In genomic region chr8:60982701-60983687, GRCm38 (mm10) we compare ENCODE assay signal across 8 mouse cellular contexts. TPM values are rescaled to one million over a fixed set of nuclear protein-coding genes. Genes with fewer than 3 reads are reported as not detected.
A peak's percentile ranks its signal among the peaks of the same experiment; 100 is the strongest.
DNase-seq lines count a peak whose midpoint lies in the region; ATAC-seq lines count a peak whose summit lies in the region.

Clcn3 (minus strand) TSS chr8:60983300.

- ATAC-seq in hindbrain, embryonic 14.5 days (ENCODE audit: low FRiP score), result peak; percentile 99

- DNase-seq in R1 (ENCODE audit: low read depth, low spot score), result peak; percentile 98
- DNase-seq in cerebellum, postnatal 25 days, result peak; percentile 98 to 99
- peak; percentile 92 to 95 for DNase-seq in frontal cortex, postnatal 25 days (ENCODE audit: low spot score in 2 of 2)
- peak; percentile 98 for DNase-seq in hindbrain, embryonic 14.5 days (ENCODE audit: low spot score)
- peak; percentile 95 to 96 for DNase-seq in layer of hippocampus, postnatal 36 days
- peak; percentile 98 for DNase-seq in lung, postnatal 36 days
- peak; percentile 98 for DNase-seq in retina, postnatal 1 day
- peak; percentile 90 to 95 for DNase-seq in urinary bladder, adult 18-20 months (ENCODE audit: low spot score in 2 of 2)

- H3K9me3 ChIP-seq in hindbrain, embryonic 14.5 days (ENCODE audit: control insufficient read depth, low read length), result no peaks in the 10 kb centered on the region

- under 1% methylated on average over 101 of the region's 101 CpGs for WGBS in hindbrain, embryonic 14.5 days

- peak within 1 kb of the TSS; percentile 84 for H3K9ac ChIP-seq in hindbrain, embryonic 14.5 days

- peaks cover 18% of the 10 kb centered on the region for H3K4me1 ChIP-seq in hindbrain, embryonic 14.5 days (replicated peaks; ENCODE audit: control insufficient read depth, insufficient read depth, low read length)

- peak within 1 kb of the TSS; percentile 94 for H3K4me2 ChIP-seq in hindbrain, embryonic 14.5 days (replicated peaks)

- no peaks in the 10 kb centered on the region for H3K27me3 ChIP-seq in hindbrain, embryonic 14.5 days (ENCODE audit: control insufficient read depth, insufficient read depth, low read length)

- H3K36me3 ChIP-seq in hindbrain, embryonic 14.5 days (replicated peaks; ENCODE audit: control insufficient read depth, insufficient read depth), result no peaks in the 10 kb centered on the region

- H3K4me3 ChIP-seq in hindbrain, embryonic 14.5 days (replicated peaks; ENCODE audit: low read length), result peak within 1 kb of the TSS; percentile 95

- H3K27ac ChIP-seq in hindbrain, embryonic 14.5 days, result peak within 1 kb of the TSS; percentile 91

RNA-seq across cellular contexts. Expression of gene Clcn3, which starts in this region (rescaled TPM):
- polyA plus RNA-seq in hindbrain, embryonic 14.5 days (2014; fragmentation: Nextera tagmentation; extraction: Ambion mirVana), result 79.0 and 86.1 TPM in 2 replicates
- total RNA-seq in layer of hippocampus, postnatal 36 days (2021), result 100 to 1,000 TPM; 126 to 132 TPM

Comparison
In these comparisons a context has a peak if more than half of its experiments do, and no peak if none do; other contexts are left out.
1. Peak in every context shown above with its lines: DNase-seq, ATAC-seq, H3K4me3 ChIP-seq and H3K27ac ChIP-seq.